Mouse (Mus musculus) MEL (cell line): ENCODE results near the gene Gng12.

Experiments used
- CTCF ChIP-seq, 3 experiments: IDR thresholded peaks in 2 of 3; conservative IDR thresholded peaks in 1 of 3; 2 replicates each; pipeline ENCODE4 v1.5.1; 2011 to 2012; ENCODE audit warnings: low read length in 3 of 3, low read depth in 2 of 3, mild to moderate bottlenecking in 2 of 3, improper control_type of control experiment in 1 of 3, inconsistent platforms in 1 of 3, mixed read lengths in 1 of 3, moderate library complexity in 1 of 3; ENCODE audit not compliant: control insufficient read depth in 1 of 3, insufficient read depth in 1 of 3, poor library complexity in 1 of 3, severe bottlenecking in 1 of 3
- MAX ChIP-seq: IDR thresholded peaks from 2 replicates; pipeline ENCODE4 v1.6.1; 2011; ENCODE audit warnings: low read length, improper control_type of control experiment
- MYC ChIP-seq: IDR thresholded peaks from 2 replicates; pipeline ENCODE4 v1.6.1; 2011; ENCODE audit warnings: low read depth, mild to moderate bottlenecking, low read length, improper control_type of control experiment, moderate library complexity
- POLR2A ChIP-seq, 2 experiments: IDR thresholded peaks; 2 replicates each; pipeline ENCODE4 v1.6.1; 2011 to 2012; ENCODE audit warnings: low read length in 2 of 2, mild to moderate bottlenecking in 2 of 2, control low read depth in 1 of 2, improper control_type of control experiment in 1 of 2, low read depth in 1 of 2, moderate library complexity in 1 of 2; ENCODE audit not compliant: control insufficient read depth in 1 of 2, insufficient read depth in 1 of 2, poor library complexity in 1 of 2
- TAL1 ChIP-seq: IDR thresholded peaks from 2 replicates; pipeline ENCODE4 v1.6.1; 2012; ENCODE audit warnings: mild to moderate bottlenecking, inconsistent platforms, low read length, moderate library complexity, mixed read lengths
- TBP ChIP-seq: IDR thresholded peaks from 2 replicates; pipeline ENCODE4 v1.8.0; 2011; ENCODE audit warnings: low read depth, low read length, improper control_type of control experiment

- TF ChIP-seq CTCF (IDR thresholded peaks at IDR 0.05 in 2 of 3, conservative IDR thresholded peaks at IDR 0.05 in 1 of 3; ENCODE audit: control insufficient read depth in 1 of 3, insufficient read depth in 1 of 3, low read depth in 2 of 3, low read length in 3 of 3, poor library complexity in 1 of 3, severe bottlenecking in 1 of 3), result no peak
- TF ChIP-seq TAL1, result no peak
- TF ChIP-seq MYC, result no peak
- TF ChIP-seq POLR2A (IDR thresholded peaks at IDR 0.05; ENCODE audit: control insufficient read depth in 1 of 2, insufficient read depth in 1 of 2, low read depth in 1 of 2, low read length in 2 of 2, poor library complexity in 1 of 2), result no peak
- no peak for TF ChIP-seq MAX
- no peak for TF ChIP-seq TBP
These were observed 12.3 kb downstream of the Gng12 start for GRCm38 (mm10) chr6:66908327-66908973.
